Mouse (Mus musculus): ENCODE results near the gene Col9a1.
A peak's percentile ranks its signal among the peaks of the same experiment; 100 is the strongest.

Col9a1 gene

DNA sequence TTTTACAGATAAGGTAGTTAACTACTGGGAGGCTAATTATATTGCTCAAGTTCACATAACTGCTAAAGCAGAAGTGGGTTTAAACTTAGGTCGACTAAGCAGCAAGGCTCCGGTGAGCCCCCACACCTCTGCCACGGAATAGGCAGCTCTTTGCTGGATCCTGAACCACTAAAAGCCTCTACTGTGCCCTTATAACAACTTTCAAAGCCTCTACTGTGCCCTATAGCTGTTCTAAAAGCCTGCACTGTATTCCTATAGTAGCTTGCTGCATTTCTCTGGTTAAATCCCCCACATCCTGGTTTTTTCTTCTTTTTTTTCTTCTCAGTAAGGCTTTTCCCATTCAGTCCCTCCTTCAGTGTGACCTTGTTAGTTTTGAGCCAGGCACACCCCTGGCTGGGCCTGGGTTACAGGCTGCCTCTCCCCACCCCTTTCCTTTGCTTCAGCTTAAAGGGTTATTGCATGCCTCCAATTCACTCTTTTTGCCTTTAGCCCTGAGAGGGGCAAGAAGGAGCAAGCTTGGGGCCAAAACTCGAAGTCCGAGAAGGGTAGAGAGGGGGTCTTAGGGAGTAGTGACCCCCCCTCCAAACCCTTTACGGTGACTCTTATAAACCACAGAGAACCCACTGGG, at the start of gene Col9a1:
Gene Col9a1 (plus strand): TSS at position 387 of the 628 bp plus-strand sequence.
- no peak for DNase-seq (ENCODE audit: low read depth, low spot score)

DNA sequence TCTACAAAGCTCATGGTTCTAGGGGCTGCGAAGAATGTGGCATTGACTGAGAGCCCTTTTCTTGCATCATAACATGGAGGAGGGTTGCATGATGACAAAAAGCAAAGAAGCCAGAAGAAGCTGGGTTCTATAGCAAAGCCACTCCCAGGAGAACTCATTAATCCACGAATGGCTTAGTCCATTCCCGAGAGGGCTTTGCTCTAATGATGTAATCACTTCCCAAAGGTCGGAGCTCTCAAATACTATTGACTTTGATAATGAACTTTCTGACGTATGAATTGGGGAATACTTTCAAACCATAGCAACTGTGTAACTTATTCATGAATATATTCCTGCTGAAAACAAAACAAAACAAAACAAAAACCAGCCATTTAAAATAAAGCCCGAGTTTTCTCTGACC, 49.5 kb upstream of the Col9a1 start:
- DNase-seq (ENCODE audit: low read depth, low spot score), result no peak

DNA sequence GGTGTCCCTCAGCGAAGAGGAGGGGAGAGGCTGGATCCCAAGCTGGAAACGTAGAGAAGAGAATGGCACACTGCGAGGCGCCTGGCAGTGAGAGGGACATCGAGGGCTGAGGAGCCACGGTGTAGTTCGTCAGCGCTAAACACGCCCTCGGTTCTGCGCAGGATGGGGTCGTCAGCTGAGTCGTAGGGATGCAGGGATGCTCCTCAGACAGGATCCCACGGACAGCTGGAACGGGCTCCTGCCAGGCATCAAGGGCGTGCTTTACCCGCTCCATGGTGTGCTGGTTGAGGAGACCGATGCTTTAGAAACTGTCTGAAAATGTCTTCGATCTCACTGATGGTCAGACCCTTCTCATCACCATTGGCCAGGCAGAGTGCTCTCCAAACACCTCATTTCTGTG, 43.6 kb upstream of the Col9a1 start:
- DNase-seq (ENCODE audit: low read depth, low spot score), result no peak

DNA sequence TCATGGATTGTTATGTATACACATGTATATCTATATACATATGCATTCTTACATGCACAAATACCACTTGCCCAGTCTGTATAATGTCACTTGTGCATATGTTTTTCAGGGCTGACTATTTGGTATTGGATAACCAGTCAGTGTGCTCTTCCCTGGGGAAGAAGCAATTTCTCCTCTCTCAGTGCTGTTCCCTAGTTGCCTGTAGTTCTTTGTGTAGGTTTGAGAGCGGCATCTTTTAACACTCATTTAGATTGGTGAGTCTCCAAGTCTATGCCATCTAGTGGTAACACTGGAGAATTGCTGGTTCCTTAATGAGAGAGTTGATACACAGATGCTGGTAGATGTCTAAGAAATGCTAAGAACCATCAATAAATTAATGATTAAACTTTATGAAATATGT, 42.6 kb upstream of the Col9a1 start:
- peak; percentile 58 for DNase-seq (ENCODE audit: low read depth, low spot score)

DNA sequence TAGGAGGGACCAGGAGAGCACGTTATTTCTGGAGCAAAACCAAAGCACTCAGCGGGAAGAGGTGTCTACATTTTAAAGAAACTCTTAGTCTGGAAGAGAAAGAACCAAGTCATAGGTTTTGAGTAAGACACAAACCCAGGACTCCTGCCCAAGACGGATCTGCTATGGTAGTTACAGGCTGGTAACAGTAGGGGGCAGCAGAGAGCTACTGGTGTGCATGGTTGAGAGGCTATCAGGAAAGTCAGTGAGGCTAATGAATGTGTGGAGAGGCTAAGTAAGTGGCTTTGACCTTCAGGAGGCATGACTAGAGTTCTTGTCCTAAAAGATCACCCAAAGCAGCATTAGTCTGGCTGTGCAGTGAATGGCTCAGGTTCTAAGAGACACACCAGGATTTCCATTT, 40.3 kb upstream of the Col9a1 start:
- peak; percentile 63 for DNase-seq (ENCODE audit: low read depth, low spot score)

DNA sequence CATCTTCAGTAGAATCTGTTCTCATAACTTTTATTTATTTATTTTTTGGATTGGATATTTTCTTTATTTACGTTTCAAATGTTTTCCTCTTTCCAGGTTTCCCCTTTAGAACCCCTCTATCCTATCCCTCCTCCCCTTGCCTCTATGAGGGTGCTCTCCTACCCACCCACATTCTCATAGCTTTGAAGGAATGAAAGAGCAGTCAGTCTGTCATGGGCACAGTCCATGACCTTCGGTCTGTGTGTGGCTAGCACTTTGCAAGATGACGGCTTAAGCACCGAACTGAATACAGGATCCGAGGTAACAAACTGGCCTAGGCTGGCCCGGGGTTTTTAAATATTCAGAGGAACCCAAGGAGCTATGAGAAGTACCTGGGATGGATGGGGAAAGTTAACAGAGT, 36.9 kb upstream of the Col9a1 start:
- DNase-seq (ENCODE audit: low read depth, low spot score), result no peak

DNA sequence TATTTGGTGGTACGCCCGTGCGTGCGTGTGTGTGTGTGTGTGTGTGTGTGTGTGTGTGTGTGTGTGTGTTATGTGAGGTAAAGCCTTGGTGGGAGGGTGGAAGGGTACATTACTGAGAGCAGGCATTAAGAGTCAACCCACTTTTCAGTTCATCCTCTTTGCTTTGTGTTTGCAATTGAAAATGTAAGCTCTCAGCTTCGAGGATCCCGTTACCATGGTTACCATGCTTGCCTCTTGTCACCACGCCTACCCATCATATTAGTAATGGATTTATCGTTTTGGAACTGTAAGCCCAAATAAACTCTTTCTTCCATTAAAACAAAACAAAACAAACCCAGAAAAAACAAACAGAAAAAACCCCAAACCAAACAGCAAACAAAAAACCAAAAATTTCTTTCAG, 33.9 kb upstream of the Col9a1 start:
- no peak for DNase-seq (ENCODE audit: low read depth, low spot score)

DNA sequence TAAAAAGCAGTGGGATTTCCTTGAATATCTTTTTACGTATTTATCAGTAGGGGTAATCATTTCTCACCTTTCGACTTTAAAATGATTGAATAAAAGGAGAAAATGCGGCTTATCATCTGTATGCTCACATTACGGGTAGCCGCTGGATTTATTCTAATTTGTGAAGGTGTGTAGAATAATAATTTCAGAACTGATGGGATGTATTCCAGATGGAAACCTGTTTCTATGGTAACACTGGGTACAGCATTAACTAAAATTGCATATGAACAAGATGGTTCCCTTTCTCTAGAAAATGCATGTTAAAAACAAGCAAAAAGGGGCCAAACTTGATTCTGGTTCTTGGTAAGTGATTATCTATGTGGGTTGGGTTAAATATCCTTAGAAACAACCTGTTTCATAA, 19.7 kb upstream of the Col9a1 start:
- DNase-seq (ENCODE audit: low read depth, low spot score), result no peak

DNA sequence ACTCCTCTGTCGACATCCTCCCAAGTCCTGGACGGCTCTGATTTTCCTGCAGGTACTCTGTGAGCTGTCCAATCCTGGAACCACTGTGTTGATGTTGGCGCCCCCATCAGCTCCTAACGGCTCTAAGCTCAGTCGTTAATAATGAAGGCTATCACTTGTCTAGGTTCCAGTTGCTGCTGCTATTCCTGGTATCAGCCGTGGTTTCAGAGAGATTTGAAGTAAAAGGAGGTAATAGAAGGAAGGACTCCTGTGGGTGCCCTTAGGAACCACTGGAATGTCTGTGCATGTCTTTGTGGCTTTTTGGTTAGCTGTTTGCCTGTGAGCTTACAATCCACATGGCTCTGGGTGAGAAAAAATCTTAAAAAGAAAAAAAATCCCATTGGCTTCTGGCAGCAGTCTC, 8.0 kb upstream of the Col9a1 start:
- DNase-seq (ENCODE audit: low read depth, low spot score), result no peak

DNA sequence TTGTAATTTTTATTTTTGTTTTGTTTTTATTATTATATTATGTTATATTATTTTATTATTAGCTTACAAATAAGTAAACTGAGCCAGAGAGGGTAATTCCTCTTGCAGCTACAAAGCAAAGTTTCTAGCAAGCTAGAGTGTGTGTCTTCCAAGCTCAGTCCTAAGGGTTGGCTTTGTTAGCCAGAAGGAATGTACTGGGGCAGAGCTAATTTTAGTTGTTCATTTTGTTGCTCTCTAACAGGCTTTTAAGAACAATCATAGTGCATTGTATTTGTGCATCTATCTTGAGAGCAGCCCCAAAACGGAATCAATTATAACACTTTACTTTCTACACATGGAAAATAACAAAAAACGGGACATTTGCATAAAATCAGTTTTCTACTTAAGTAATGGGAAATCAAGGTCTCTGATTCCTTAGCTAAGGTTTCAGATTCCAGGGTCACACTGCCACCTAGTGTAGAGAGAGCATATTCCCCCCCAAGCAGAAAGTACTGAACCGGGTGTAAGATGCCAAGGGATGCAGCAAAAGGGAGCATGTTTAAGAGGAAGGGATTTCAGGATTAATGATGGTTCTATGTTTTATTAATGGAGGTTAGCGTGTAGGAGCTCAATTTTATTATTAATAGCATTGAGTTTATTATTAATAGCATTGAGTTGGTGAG, 6.1 kb upstream of the Col9a1 start:
- DNase-seq (ENCODE audit: low read depth, low spot score), result peak; percentile 50

DNA sequence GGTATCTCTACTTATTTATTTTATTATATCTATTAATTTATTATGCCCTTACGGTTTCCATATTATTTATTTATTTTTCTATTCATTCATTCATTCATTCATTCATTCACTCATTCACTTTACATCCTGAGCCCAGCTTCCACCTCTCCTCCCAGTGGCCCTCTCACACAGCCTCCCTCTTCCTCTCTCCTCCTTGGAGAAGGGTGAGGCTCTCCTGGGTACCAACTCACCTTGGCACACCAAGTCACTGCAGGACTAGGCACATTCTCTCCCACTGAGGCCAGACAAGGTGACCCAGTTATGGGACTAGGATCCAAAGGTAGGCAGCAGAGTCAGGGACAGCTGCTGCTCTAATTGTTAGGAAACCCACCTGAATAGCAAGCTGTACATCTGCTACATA, 5.5 kb upstream of the Col9a1 start:
- no peak for DNase-seq (ENCODE audit: low read depth, low spot score)

DNA sequence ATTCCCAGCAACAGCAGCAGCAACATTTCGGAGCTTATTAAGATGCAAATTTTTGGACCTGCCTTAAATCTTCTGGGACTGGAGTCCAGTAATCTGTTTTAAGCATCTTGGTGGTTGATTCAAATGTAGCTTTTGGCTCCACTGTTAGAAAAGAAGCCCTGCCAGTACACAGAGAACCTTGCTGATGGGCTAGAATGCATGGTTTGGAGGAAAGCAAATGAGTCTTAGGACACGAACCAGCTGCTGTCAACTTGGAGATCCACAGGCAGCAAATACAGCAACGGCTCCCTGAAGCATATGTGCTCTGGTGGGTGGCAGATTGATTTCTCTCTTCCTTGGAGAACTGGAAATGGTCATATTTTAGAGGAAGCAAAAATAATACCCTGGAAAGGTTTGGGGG, 4.8 kb upstream of the Col9a1 start:
- no peak for DNase-seq (ENCODE audit: low read depth, low spot score)

DNA sequence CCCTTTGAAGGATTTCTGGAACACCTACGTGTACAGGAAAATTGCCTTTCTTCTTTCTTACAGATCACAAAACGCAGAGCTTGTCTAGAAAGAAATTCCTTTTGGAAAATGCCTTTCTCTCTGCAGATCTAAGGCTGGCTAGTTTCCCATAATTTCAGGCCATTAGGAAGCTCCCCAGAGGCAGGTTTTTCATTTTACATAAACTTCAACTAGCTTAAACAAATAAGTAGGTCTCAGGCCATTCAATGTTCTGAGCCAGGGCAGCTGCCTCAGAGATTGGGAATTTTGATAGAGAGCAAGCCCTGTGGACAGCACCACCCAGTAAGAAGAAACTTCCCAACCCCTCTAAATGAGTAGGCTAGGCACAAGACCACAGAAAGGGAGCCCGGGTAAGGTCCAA, 1.6 kb upstream of the Col9a1 start:
- DNase-seq (ENCODE audit: low read depth, low spot score), result no peak

DNA sequence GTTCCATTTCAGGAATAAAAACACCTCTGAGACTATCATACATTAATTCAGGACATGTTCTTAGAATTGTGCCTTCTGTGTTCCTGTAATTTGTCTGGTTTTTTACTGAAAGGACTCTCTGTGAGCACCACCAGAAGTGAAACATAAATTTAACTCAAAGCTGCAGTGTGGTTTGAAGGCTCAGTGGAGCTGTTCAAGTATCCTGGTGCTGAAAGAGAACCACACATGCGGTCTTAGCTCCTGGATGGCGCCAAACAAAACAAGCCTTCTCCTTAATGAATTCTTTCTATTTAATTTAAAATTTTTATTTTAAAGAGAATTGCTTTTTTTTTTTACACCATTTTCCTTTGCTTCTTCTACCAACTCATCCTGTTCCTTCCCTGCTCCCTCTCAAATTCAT, 2.4 kb downstream of the Col9a1 start:
- peak; percentile 16 for DNase-seq (ENCODE audit: low read depth, low spot score)

DNA sequence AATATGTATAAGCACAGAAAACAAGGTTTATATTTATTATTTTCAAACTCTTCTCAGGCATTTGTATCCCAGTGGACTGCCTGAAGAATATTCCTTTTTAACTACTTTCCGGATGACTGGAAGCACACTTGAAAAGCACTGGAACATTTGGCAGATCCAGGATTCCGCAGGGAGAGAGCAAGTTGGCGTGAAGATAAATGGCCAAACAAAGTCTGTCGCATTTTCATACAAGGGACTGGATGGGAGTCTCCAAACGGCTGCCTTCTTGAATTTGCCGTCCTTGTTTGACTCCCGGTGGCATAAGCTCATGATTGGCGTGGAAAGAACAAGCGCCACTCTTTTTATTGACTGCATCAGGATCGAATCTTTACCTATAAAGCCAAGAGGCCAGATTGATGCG, 7.6 kb downstream of the Col9a1 start:
- no peak for DNase-seq (ENCODE audit: low read depth, low spot score)

DNA sequence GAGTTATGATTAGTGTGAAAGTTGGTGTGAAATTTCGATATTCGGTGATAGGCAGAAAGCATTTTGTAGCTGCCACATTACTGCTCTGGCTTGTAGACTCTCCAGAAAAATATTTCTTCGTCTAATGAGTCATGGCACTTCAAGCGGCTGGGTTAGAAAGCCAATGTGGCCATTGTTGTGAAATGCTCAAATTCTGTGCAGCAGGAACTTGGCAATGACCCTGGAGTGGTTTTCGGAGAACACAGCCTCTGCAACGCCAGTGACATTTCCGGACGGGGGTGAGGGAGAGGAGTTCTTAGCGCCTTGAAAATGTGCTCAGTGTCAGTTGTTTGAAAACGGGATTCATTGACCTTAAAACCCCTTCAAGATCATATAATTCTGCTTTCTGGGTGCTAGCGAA, 9.6 kb downstream of the Col9a1 start:
- no peak for DNase-seq (ENCODE audit: low read depth, low spot score)

DNA sequence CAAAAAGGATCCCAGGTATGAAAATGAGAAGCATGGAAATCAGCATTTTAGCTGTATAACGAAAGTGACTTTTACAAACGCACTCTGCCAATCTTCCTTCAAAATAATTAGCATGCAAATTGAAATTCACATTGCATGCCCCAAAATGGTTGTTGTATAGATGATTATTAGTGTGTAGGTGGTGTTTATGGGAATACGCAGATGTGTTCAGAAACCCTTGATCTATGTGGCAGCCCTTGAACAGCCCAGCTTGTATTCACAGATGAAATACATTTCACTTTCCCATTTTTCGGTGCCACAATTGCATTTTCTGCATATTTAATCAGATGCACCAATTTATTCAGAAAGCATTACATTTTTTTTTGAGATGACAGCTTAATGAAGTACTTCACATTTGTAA, 14.3 kb downstream of the Col9a1 start:
- no peak for DNase-seq (ENCODE audit: low read depth, low spot score)

DNA sequence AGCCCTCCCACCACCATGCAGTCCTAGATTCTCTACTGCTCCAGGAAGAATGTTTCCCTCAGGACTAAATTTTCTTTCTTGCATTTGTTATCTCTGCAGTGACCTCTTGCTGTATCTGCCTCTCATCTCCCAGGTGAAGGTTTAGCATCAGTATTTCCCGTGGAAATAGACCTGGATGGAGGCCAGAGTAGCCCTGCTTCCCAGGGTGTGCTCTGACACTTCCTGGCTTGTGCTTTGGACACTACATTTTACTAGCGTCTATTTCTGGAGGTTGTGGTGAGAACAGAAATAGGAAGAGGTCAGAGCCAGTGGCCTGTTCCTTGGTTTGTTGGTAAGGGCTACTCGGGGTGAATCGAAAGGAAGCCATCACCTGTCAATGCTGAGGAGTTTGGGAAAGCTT, 16.7 kb downstream of the Col9a1 start:
- DNase-seq (ENCODE audit: low read depth, low spot score), result no peak

DNA sequence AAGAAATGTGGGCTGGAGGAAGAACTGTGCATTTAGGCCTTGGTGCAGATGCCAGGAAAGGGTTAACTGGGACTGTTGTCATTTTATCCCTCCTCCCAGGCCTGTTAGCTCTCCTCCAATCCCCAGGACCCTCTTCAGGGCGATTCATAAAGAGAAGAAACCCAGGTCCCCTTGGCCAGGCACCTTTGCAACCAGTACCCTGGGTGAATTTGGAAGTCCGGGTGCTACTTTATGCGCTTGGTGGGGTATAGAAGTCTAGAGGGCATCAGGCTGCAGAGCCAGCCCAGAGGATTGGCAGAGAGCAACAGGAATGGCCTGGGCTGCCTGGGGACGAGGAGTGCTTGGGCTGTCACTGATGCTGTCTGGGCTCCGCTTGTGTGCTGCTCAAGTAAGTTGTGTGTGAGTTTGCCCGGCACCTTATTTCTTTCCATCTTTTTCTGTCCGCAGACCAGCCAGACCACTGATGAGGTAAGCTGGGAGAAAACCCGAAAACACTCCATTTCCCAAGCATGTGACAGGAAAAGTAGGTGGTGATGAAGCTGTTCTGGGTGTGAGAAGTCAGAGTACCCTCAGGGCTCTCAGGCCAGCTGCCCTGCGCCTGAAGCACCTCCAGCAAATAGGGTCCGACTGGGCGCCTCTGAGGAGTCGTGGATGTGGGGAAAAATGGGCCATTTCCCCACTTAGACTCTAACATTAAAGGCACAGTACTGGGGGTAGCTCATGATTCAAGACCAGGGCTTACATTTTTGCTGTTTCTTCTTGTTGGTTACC, 17.8 kb downstream of the Col9a1 start:
- no peak for DNase-seq (ENCODE audit: low read depth, low spot score)

DNA sequence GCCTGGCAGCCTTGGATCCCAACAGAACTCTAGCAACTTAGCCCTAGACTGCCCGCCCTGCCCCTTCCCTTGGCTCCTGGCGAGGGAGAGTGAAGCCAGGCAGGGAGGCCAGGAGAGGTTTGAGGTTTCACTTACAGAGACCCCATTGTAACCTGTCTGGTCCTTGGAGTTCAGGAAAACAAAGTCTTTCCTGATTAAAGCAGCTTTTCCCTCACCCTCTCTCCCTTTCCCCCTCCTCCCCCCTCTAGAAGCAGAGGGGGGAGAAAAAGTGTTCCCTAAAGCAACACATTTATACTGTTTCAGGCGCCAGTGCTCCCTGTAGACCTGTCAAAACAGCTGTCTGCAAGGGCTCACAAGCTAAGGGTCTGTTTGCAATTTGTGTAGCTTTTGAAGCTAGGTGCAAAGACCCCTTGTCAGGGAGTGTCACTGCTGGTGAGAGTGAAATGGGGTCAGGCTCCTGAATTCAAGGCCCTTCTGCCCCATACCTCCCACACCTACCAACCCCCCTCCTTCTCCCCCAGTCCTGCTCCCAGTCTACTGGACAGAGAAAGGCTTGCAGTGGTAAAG, 18.6 kb downstream of the Col9a1 start:
- no peak for DNase-seq (ENCODE audit: low read depth, low spot score)

DNA sequence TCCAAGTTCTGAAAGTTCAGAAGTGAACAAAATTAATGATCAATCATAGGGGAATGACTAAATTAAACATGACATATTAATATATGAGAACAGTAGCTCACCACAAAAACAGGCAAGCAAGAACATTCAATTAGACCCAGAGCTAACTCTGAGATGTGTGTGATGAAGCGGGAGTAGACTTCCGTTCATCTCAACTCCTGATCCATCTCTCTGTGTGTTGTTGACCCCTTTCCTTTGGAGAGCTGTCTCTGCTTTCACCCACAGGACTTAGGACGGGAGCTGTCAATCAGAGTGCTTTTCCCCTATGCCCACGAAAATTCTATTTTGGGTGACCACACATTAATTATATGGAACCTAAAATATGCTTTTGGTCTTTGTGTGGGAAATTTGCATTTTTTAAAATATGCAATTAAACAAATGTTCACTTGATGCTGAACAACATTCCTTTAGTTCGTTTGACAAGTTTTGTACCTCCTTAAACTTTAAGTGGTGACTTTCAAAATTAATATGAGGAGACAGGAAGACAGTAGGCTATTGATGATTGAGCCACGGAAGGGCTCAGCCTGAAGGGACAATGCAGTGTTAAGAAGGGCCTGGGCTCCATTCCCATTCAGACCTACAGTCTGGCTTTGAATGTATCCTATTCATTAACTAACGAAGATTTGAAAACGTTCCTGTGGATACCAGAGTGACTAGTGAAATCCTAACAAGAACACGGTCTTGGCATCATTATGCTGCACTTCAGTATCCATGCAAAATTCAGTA, 34.4 kb downstream of the Col9a1 start:
- DNase-seq (ENCODE audit: low read depth, low spot score), result no peak

DNA sequence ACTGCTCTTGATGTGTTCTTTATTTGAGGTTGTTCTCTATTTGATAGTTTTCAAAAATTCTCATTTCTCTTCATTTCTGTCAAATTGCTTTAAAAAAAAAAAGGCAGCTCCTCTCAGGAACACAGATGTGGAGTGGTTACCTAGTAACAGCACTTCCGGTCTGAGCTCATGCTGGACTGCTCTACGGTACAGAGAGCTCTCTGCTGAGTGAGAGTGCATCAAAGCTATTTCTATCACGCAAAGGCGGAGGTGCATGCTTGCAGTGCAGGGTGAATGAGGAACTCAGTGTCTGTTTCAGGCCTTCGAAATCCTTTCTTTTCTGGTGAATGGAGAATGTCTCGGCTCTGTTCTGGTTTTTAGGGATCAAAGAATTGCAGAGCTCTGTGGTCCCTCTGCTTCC, 41.6 kb downstream of the Col9a1 start:
- peak; percentile 5 for DNase-seq (ENCODE audit: low read depth, low spot score)
